In genomic region chr4:134743881-134744633, GRCm38 (mm10) we compare ENCODE assay signal across 18 mouse cellular contexts. TPM values are rescaled to one million over a fixed set of nuclear protein-coding genes. Genes with fewer than 3 reads are reported as not detected.
DNase-seq lines count a peak whose midpoint lies in the region; ATAC-seq and TF ChIP-seq lines count a peak whose summit lies in the region.
"Had no signal": no experiment of that assay in that cellular context is flagged by ENCODE, and none has a peak within 500 bp of the region (broad histone marks: within the 10 kb centered on the region; RNA-seq: fewer than 3 reads in every experiment).

No protein-coding gene starts in this region.

- no peaks in the 10 kb centered on the region for H3K79me2 ChIP-seq in heart, adult 2 months (replicated peaks; ENCODE audit: control insufficient read depth, insufficient read depth, low read length)

- no peak overlapping the region for H3K9ac ChIP-seq in heart, adult 2 months (ENCODE audit: low read depth, low read length)
- no peak overlapping the region for H3K9ac ChIP-seq in lung, embryonic 16.5 days (ENCODE audit: low read length)
- H3K9ac ChIP-seq: hindbrain, embryonic 15.5 days had no signal

- H3K27me3 ChIP-seq in heart, embryonic 10.5 days (ENCODE audit: insufficient read depth, poor library complexity, severe bottlenecking): no peaks in the 10 kb centered on the region
- no peaks in the 10 kb centered on the region for H3K27me3 ChIP-seq in heart, adult 2 months (ENCODE audit: control insufficient read depth, insufficient read depth, low read length)
- no peaks in the 10 kb centered on the region for H3K27me3 ChIP-seq in lung, embryonic 16.5 days (ENCODE audit: control insufficient read depth, insufficient read depth, low read depth, low read length)
- H3K27me3 ChIP-seq: hindbrain, embryonic 15.5 days had no signal

- WGBS in heart, embryonic 10.5 days: 55% methylated on average over 16 of the region's 16 CpGs
- WGBS in heart, adult 2 months: 71% methylated on average over 16 of the region's 16 CpGs
- 58% methylated on average over 16 of the region's 16 CpGs for WGBS in lung, embryonic 16.5 days

- TF ChIP-seq POLR2A in heart, adult 2 months (IDR thresholded peaks at IDR 0.05; ENCODE audit: insufficient read depth, low read depth, low read length): no peak

- no peak overlapping the region for H3K4me3 ChIP-seq in heart, embryonic 10.5 days
- no peak overlapping the region for H3K4me3 ChIP-seq in heart, adult 2 months
- no peak overlapping the region for H3K4me3 ChIP-seq in lung, embryonic 16.5 days (ENCODE audit: low read length)
- H3K4me3 ChIP-seq: hindbrain, embryonic 15.5 days had no signal

- no peak for DNase-seq in heart, embryonic 10.5 days (ENCODE audit: low spot score)
- DNase-seq in heart, adult 2 months: no peak
- DNase-seq in lung, postnatal 25 days (ENCODE audit: low spot score): no peak
- DNase-seq in ZHBTc4 (ENCODE audit: low read depth, low spot score): peak; percentile 75
- peak; percentile 44 for DNase-seq in retina, embryonic 14.5 days (ENCODE audit: low spot score)
- no peak for DNase-seq in right cerebral cortex, postnatal 4 days
- DNase-seq: adrenal gland, postnatal 25 days; cerebellum, adult 9-11 months; heart, adult 18-20 months; heart, postnatal 14 days; kidney, adult 11 months; liver; lung, adult 18-20 months; thymus, postnatal 25 days had no signal

- TF ChIP-seq EP300 in heart, adult 2 months (IDR thresholded peaks at IDR 0.05; ENCODE audit: insufficient read depth, low read depth, low read length): no peak

- H3K4me1 ChIP-seq in heart, embryonic 10.5 days: peaks cover 45% of the 10 kb centered on the region
- H3K4me1 ChIP-seq in heart, adult 2 months (ENCODE audit: control insufficient read depth, insufficient read depth, low read length): no peaks in the 10 kb centered on the region
- no peaks in the 10 kb centered on the region for H3K4me1 ChIP-seq in lung, embryonic 16.5 days (replicated peaks; ENCODE audit: control insufficient read depth, insufficient read depth, low read length)

- intact Hi-C loops in heart, adult 2 months (cut with DNase I): no loop called here

- peaks cover 41% of the 10 kb centered on the region for H3K36me3 ChIP-seq in heart, embryonic 10.5 days
- H3K36me3 ChIP-seq in heart, adult 2 months (ENCODE audit: control insufficient read depth, insufficient read depth, low read length): no peaks in the 10 kb centered on the region
- H3K36me3 ChIP-seq in lung, embryonic 16.5 days (ENCODE audit: control insufficient read depth, insufficient read depth, low read length): peaks cover 17% of the 10 kb centered on the region; the same call in 1 of the 2 replicates
- H3K36me3 ChIP-seq: hindbrain, embryonic 15.5 days had no signal

- TF ChIP-seq CTCF in heart, adult 2 months (IDR thresholded peaks at IDR 0.05): no peak

- H3K4me2 ChIP-seq in lung, embryonic 16.5 days (ENCODE audit: low read depth, low read length): no peak overlapping the region
- H3K4me2 ChIP-seq: hindbrain, embryonic 15.5 days had no signal

- H3K9me3 ChIP-seq in heart, embryonic 10.5 days: no peaks in the 10 kb centered on the region
- no peaks in the 10 kb centered on the region for H3K9me3 ChIP-seq in lung, embryonic 16.5 days (ENCODE audit: control insufficient read depth, low read length)
- H3K9me3 ChIP-seq: G1E; hindbrain, embryonic 15.5 days had no signal

- peak overlapping the region; percentile 67 for H3K27ac ChIP-seq in heart, embryonic 10.5 days
- H3K27ac ChIP-seq in heart, adult 2 months: no peak overlapping the region
- H3K27ac ChIP-seq in lung, embryonic 16.5 days (ENCODE audit: low read length): no peak overlapping the region
- H3K27ac ChIP-seq: hindbrain, embryonic 15.5 days had no signal

- peak; percentile 57; the same call in 1 of the 2 replicates for ATAC-seq in lung, embryonic 16.5 days (ENCODE audit: low read depth)
- ATAC-seq: forebrain, embryonic 14.5 days had no signal

RNA-seq across cellular contexts. Expression of gene Ldlrap1, which starts 23.8 kb away (rescaled TPM):
- 17.6 and 17.8 TPM in 2 replicates for polyA plus RNA-seq in heart, embryonic 10.5 days (2016; fragmentation: Nextera tagmentation; extraction: Ambion mirVana)
- total RNA-seq in heart, adult 2 months (2021): 10 to 100 TPM; 11.5 to 12.6 TPM
- 12.4 and 14.1 TPM in 2 replicates for polyA plus RNA-seq in heart, adult 2 months (2012; rRNA removed)
- polyA plus RNA-seq in lung, embryonic 16.5 days (2015; fragmentation: Nextera tagmentation; extraction: Ambion mirVana): 25.2 and 27.7 TPM in 2 replicates

RNA-seq across cellular contexts. Expression of gene Man1c1, which starts 40.0 kb away (rescaled TPM):
- polyA plus RNA-seq in heart, embryonic 10.5 days (2016; fragmentation: Nextera tagmentation; extraction: Ambion mirVana): 8.3 and 8.6 TPM in 2 replicates
- 10 to 100 TPM; 24.8 to 28.4 TPM for total RNA-seq in heart, adult 2 months (2021)
- polyA plus RNA-seq in heart, adult 2 months (2012; rRNA removed): 14.1 and 17.6 TPM in 2 replicates
- 1.9 and 2.1 TPM in 2 replicates for polyA plus RNA-seq in lung, embryonic 16.5 days (2015; fragmentation: Nextera tagmentation; extraction: Ambion mirVana)
- polyA plus RNA-seq: G1E had no signal

Comparison
In these comparisons a context has a peak if more than half of its experiments do, and no peak if none do; other contexts are left out.
1. DNase-seq: peak in ZHBTc4 (single experiment) and retina, embryonic 14.5 days (single experiment); none in heart, embryonic 10.5 days (single experiment), heart, adult 2 months (0 of 2), lung, postnatal 25 days (single experiment) and right cerebral cortex, postnatal 4 days (single experiment).